Comparison of ENCODE assay signal across 8 mouse cellular contexts in the genomic region with DNA sequence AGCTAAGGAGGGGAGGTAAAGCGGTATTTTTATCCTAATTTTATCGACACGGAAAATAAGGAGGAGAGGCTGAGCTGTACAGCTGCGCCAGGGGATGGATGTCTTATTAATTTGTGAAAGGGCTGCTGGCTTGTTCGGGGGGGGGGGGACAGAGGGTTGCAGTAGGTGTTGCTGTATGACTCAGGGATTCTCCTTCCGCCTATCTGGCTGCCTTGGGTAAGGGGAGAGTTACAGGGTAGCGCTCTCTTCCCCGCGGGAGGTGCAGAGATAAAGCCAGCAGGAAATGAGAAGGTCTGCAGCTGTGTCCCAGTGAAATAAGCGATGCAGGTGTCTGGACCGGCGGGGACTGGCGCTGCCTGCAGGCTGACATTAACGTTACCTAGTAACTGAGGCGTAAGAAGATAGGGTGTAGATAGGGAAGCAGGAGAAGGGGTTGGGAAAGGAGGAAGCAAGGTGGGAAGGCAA. TPM values are rescaled to one million over a fixed set of nuclear protein-coding genes. Genes with fewer than 3 reads are reported as not detected.
DNase-seq lines count a peak whose midpoint lies in the region; ATAC-seq lines count a peak whose summit lies in the region.

No protein-coding gene starts in this region.

- H3K4me3 ChIP-seq in hindbrain, embryonic 15.5 days: peak overlapping the region; percentile 43
- peak overlapping the region; percentile 37 for H3K4me3 ChIP-seq in liver, embryonic 12.5 days

- ATAC-seq in hindbrain, embryonic 15.5 days (ENCODE audit: low FRiP score, low read depth): peak; percentile 71
- ATAC-seq in liver, embryonic 12.5 days: peak; percentile 38; the same call in 1 of the 2 replicates

- WGBS in hindbrain, embryonic 15.5 days: 3% methylated on average over 15 of the region's 15 CpGs
- 2% methylated on average over 15 of the region's 15 CpGs for WGBS in liver, embryonic 12.5 days (ENCODE audit: insufficient replicate concordance)

- peaks cover 13% of the 10 kb centered on the region for H3K4me1 ChIP-seq in hindbrain, embryonic 15.5 days (replicated peaks)
- peaks cover 10% of the 10 kb centered on the region for H3K4me1 ChIP-seq in liver, embryonic 12.5 days

- H3K27me3 ChIP-seq in hindbrain, embryonic 15.5 days: no peaks in the 10 kb centered on the region
- H3K27me3 ChIP-seq in liver, embryonic 12.5 days (replicated peaks): peaks cover 32% of the 10 kb centered on the region

- peak overlapping the region; percentile 38 for H3K9ac ChIP-seq in hindbrain, embryonic 15.5 days
- no peak overlapping the region for H3K9ac ChIP-seq in liver, embryonic 12.5 days

- H3K4me2 ChIP-seq in hindbrain, embryonic 15.5 days: peak overlapping the region; percentile 86
- peak overlapping the region; percentile 70 for H3K4me2 ChIP-seq in liver, embryonic 12.5 days

- peak; percentile 17 for DNase-seq in embryo, embryonic 11 days
- no peak for DNase-seq in embryo, embryonic 10 days (ENCODE audit: low spot score)
- DNase-seq in CD4-positive helper T cell, adult 2 months (ENCODE audit: low read depth, low spot score): peak; percentile 46
- DNase-seq in cerebellum, postnatal 10 days: peak; percentile 51 to 57
- peak; percentile 46 for DNase-seq in retina, embryonic 14.5 days (ENCODE audit: low spot score)
- DNase-seq in layer of hippocampus, postnatal 25 days (ENCODE audit: extremely low spot score in 1 of 2, low spot score in 1 of 2): no peak

- H3K36me3 ChIP-seq in hindbrain, embryonic 15.5 days: no peaks in the 10 kb centered on the region
- no peaks in the 10 kb centered on the region for H3K36me3 ChIP-seq in liver, embryonic 12.5 days

- H3K27ac ChIP-seq in hindbrain, embryonic 15.5 days (replicated peaks): peak overlapping the region; percentile 77
- H3K27ac ChIP-seq in liver, embryonic 12.5 days: no peak overlapping the region

- no peaks in the 10 kb centered on the region for H3K9me3 ChIP-seq in hindbrain, embryonic 15.5 days
- H3K9me3 ChIP-seq in liver, embryonic 12.5 days (replicated peaks): no peaks in the 10 kb centered on the region

RNA-seq across cellular contexts. Expression of gene Cebpe, which starts 2.7 kb away (rescaled TPM):
- polyA plus RNA-seq in hindbrain, embryonic 15.5 days (2015; fragmentation: Nextera tagmentation; extraction: Ambion mirVana): not detected in 2 replicates
- 3.3 and 3.7 TPM in 2 replicates for polyA plus RNA-seq in liver, embryonic 12.5 days (2016; fragmentation: Nextera tagmentation; extraction: Ambion mirVana)
- not detected for total RNA-seq in layer of hippocampus, postnatal 25 days (2021)

RNA-seq across cellular contexts. Expression of gene Gm29776, which starts 16.0 kb away (rescaled TPM):
- 0.28 and 0.30 TPM in 2 replicates for polyA plus RNA-seq in hindbrain, embryonic 15.5 days (2015; fragmentation: Nextera tagmentation; extraction: Ambion mirVana)
- 0.05 TPM in 1 of 2 replicates, not detected in the other for polyA plus RNA-seq in liver, embryonic 12.5 days (2016; fragmentation: Nextera tagmentation; extraction: Ambion mirVana)
- not detected for total RNA-seq in layer of hippocampus, postnatal 25 days (2021)

RNA-seq across cellular contexts. Expression of gene Acin1, which starts 27.9 kb away (rescaled TPM):
- polyA plus RNA-seq in hindbrain, embryonic 15.5 days (2015; fragmentation: Nextera tagmentation; extraction: Ambion mirVana): 124 and 137 TPM in 2 replicates
- 74.1 and 76.0 TPM in 2 replicates for polyA plus RNA-seq in liver, embryonic 12.5 days (2016; fragmentation: Nextera tagmentation; extraction: Ambion mirVana)
- total RNA-seq in layer of hippocampus, postnatal 25 days (2021): 100 to 1,000 TPM; 172 to 215 TPM

RNA-seq across cellular contexts. Expression of gene 1700123O20Rik, which starts 28.6 kb away (rescaled TPM):
- 67.6 and 68.3 TPM in 2 replicates for polyA plus RNA-seq in hindbrain, embryonic 15.5 days (2015; fragmentation: Nextera tagmentation; extraction: Ambion mirVana)
- 51.6 and 53.9 TPM in 2 replicates for polyA plus RNA-seq in liver, embryonic 12.5 days (2016; fragmentation: Nextera tagmentation; extraction: Ambion mirVana)
- 10 to 100 TPM; 27.3 to 28.7 TPM for total RNA-seq in layer of hippocampus, postnatal 25 days (2021)

Comparison
In these comparisons a context has a peak if more than half of its experiments do, and no peak if none do; other contexts are left out.
1. DNase-seq: peak in embryo, embryonic 11 days (single experiment), CD4-positive helper T cell, adult 2 months (single experiment), cerebellum, postnatal 10 days (2 of 2) and retina, embryonic 14.5 days (single experiment); none in embryo, embryonic 10 days (single experiment) and layer of hippocampus, postnatal 25 days (0 of 2).